Mouse (Mus musculus) ES-E14 (cell line): ENCODE measurements at regions not wholly inside any gene's neighbourhood (a gene's known extent, or its start where the extent isn't known, plus 50 kb on each side); places are given as distances from the start of the nearest gene placed in this dataset.

Experiments used
- MAFK ChIP-seq: IDR thresholded peaks from 2 replicates; pipeline ENCODE4 v1.6.1; 2014; ENCODE audit warnings: mild to moderate bottlenecking, low read depth, low read length, inconsistent platforms; ENCODE audit not compliant: insufficient read depth
- ZNF384 ChIP-seq: IDR thresholded peaks from 2 replicates; pipeline ENCODE4 v1.6.1; 2012; ENCODE audit warnings: low read depth, low read length, inconsistent platforms

GRCm38 (mm10) chr6:6434855-6435254, 143.6 kb downstream of the Sem1 start:
- TF ChIP-seq ZNF384 (no peak), MAFK (no peak)
